Mouse (Mus musculus) hindbrain, embryonic 16.5 days (tissue): ENCODE measurements at regions not wholly inside any gene's neighbourhood (a gene's known extent, or its start where the extent isn't known, plus 50 kb on each side); places are given as distances from the start of the nearest gene placed in this dataset.

Experiments used
- ATAC-seq: fragments of 200-750 bp; cut with Nextera tagmentation; 2 replicates; pipeline ENCODE4 v1.8.0; 2017; ENCODE audit warnings: moderate TSS enrichment, moderate library complexity
- H3K27ac ChIP-seq: fragments of 300-500 bp; sonication (generic); 2 replicates; pipeline ENCODE4 v1.5.1; 2014; ENCODE audit warnings: low read depth, mild to moderate bottlenecking, control low read depth, low read length, moderate library complexity
- H3K27me3 ChIP-seq: fragments of 300-500 bp; sonication (generic); replicated peaks from 2 replicates; pipeline ENCODE4 v1.6.1; 2014; ENCODE audit warnings: low read length; ENCODE audit not compliant: control insufficient read depth, insufficient read depth
- H3K36me3 ChIP-seq: fragments of 300-500 bp; sonication (generic); 2 replicates; pipeline ENCODE4 v1.6.1; 2014; ENCODE audit warnings: mild to moderate bottlenecking, low read length, moderate library complexity, mixed read lengths; ENCODE audit not compliant: control insufficient read depth, insufficient read depth
- H3K4me1 ChIP-seq: fragments of 300-500 bp; sonication (generic); 2 replicates; pipeline ENCODE4 v1.6.1; 2014; ENCODE audit warnings: low read depth, low read length; ENCODE audit not compliant: control insufficient read depth, insufficient read depth
- H3K4me2 ChIP-seq: fragments of 300-500 bp; sonication (generic); 2 replicates; pipeline ENCODE4 v1.6.1; 2014; ENCODE audit warnings: mild to moderate bottlenecking, low read length, control low read depth, moderate library complexity
- H3K4me3 ChIP-seq: fragments of 300-500 bp; sonication (generic); 2 replicates; pipeline ENCODE4 v1.5.1; 2014; ENCODE audit warnings: mild to moderate bottlenecking, low read length, control low read depth, moderate library complexity
- H3K9ac ChIP-seq: fragments of 300-500 bp; sonication (generic); 2 replicates; pipeline ENCODE4 v1.6.1; 2014; ENCODE audit warnings: low read depth, mild to moderate bottlenecking, control low read depth, low read length, moderate library complexity
- H3K9me3 ChIP-seq: fragments of 300-500 bp; sonication (generic); 2 replicates; pipeline ENCODE4 v1.6.1; 2014; ENCODE audit warnings: mild to moderate bottlenecking, low read length, moderate library complexity; ENCODE audit not compliant: control insufficient read depth
- WGBS: fragments of 180-500 bp; shearing (Covaris S2); extraction: QIAGEN DNeasy Blood & Tissue Kit; methylation state at CpG from one replicate; pipeline ENCODE4 v1.1.7; 2014; 5-methylcytosine and 5-hydroxymethylcytosine counted together

DNA sequence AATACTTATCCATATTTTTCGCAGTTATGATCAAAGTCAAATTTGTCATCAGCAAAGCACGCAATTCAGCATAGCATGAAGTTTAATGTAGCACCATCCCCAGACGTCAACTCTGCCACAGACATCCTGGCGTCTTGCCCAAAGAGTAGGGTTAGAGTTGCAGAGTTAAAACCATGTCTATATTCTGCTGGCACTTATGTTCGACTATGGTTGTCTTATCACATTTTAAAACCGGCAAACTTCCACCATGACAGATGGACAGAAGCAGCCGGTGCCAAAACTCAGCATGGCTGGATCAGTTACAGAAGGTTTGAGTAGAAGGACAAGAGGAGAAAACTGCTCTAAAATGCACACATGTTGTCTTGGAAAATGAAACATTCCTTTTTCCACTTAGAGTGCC lies 1383.6 kb upstream of the Slc39a10 start:
- Histone ChIP-seq H3K9ac (no peak overlapping the region), H3K4me2 (no peak overlapping the region), H3K4me3 (no peak overlapping the region), H3K27ac (no peak overlapping the region), H3K36me3 (no peaks in the 10 kb centered on the region), H3K4me1 (no peaks in the 10 kb centered on the region), H3K9me3 (no peaks in the 10 kb centered on the region), H3K27me3 (no peaks in the 10 kb centered on the region)
- peak; percentile 85 for ATAC-seq
- 61% methylated on average over 7 of the region's 7 CpGs for WGBS

DNA sequence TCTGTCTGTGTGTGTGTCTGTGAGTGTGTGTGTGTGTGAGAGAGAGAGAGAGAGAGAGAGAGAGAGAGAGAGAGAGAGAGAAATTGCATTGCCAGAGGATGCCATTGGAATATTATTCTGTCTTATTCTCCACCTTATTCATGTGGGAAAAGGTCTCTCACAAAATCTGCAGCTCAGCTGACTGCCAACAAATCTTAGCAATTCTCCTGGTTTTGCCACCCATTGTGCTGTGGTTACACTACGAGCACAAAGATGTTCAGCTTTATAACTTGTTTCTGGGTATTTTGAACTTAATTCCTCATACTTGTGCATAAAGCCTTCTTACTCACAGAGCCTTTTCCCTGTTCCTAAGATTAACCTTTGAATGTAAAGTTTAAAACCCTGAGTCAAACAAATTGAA lies 1383.0 kb upstream of the Slc39a10 start:
- Histone ChIP-seq H3K27ac (no peak overlapping the region), H3K9ac (no peak overlapping the region), H3K4me3 (no peak overlapping the region), H3K4me1 (no peaks in the 10 kb centered on the region), H3K9me3 (no peaks in the 10 kb centered on the region), H3K4me2 (no peak overlapping the region), H3K36me3 (no peaks in the 10 kb centered on the region), H3K27me3 (no peaks in the 10 kb centered on the region)
- ATAC-seq = no peak
- 63% methylated on average over 1 of the region's 1 CpGs for WGBS
